Mouse (Mus musculus) c-Kit-positive CD71-negative TER-119-negative erythroid progenitor cells, embryonic 14.5 days (primary cell): ENCODE data around the gene Rln3.

Experiments used
- DNase-seq: peaks from one replicate; pipeline ENCODE4 v3.0.0-alpha.2; 2013; ENCODE audit warnings: low read depth

The Rln3 gene

DNA sequence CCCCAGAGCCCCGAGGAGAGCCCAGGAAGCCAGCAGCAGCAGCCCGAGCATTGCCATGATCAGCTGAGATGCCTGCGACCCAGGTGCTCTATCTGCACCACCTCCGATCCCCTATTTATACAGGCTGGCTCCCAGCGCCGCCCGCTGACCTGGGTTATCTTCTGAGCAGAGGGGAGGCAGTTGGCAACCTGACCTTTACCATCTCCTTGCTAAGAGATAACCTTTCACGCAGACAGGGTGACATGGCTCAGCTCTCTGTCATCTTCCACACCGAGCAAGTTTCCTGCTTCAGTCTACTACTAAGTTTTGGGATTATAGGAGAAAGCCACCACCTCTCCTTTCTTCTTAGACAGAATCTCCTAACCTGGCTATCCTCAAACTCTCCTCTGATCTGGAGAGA is at the start of gene Rln3:
Gene Rln3 (minus strand): TSS at position 101 of the 400 bp plus-strand sequence.
- no peak for DNase-seq

DNA sequence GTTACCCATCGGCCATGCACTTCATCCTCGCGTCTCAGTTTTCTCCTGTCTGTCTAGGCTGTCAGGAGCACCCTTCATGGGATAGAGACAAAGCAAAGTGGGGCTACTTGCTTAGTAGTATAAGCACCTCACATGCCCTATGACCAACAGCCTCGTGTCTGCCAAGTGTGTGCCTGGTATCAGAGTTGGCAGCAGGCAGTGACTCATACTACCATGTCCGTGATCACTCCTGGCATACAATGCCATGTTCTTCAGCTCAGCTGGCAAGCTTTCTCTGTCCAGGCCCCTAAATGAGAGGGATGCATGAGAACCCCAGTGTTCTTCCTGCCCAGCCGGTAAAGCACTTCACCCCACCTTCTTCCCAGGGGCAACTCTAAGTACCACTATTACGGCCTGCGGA is 45.8 kb upstream of the Rln3 start:
- no peak for DNase-seq

DNA sequence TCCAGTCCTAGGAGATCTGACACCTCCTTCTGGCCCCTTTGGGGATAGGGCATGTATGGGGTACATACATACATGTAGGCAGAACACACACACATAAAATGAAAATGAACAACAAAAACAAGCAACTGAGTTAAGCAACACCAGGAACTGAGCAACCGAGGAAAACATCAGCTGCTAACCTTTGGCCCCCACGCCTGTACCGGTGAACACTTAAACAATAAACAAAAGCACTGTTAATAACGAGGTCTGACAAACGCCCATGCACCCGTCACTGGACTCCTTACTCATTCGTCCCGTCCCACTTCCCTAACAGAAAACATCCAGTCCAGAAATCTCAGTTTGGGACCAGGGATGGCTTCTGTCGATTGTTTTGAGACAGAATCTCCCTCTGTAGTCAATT is 44.5 kb upstream of the Rln3 start:
- DNase-seq: no peak

DNA sequence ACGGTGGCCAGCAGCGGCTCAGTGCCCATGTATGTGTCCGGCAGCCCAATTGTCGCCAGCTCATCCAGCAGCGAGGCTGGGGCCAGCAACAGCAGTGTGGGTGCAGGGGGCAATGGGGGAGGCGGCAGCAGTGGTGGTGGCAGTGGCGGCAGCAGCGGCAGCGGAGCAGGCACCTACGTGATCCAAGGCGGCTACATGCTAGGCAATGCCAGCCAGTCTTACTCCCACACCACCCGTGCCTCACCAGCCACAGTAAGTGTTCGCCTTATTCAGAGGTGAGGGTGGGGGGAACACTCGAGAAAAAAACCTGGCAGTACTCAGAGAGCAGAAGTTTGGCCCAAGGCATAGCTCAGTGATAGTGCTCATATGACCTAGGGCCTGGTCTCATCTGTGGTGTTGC is 43.0 kb upstream of the Rln3 start:
- DNase-seq: no peak

DNA sequence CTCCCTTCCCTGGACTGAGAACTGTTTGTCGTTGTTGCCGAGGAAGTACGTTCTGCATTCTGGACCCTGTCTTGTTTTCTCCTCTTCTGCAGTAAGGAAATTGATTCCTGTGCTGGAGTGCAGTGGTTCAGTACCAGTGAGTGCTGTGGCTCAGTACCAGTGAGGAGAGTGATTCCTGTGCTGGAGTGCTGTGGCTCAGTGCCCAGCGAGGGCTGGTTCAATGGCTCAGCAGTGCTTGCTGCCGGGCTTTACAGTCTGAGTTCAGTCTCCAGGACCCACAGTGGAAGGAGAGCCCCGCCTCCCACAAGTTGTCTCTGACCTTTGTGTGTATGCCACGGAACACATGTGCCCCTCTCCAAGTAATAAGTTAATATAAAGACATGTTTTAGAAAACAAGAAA is 42.4 kb upstream of the Rln3 start:
- DNase-seq: no peak

DNA sequence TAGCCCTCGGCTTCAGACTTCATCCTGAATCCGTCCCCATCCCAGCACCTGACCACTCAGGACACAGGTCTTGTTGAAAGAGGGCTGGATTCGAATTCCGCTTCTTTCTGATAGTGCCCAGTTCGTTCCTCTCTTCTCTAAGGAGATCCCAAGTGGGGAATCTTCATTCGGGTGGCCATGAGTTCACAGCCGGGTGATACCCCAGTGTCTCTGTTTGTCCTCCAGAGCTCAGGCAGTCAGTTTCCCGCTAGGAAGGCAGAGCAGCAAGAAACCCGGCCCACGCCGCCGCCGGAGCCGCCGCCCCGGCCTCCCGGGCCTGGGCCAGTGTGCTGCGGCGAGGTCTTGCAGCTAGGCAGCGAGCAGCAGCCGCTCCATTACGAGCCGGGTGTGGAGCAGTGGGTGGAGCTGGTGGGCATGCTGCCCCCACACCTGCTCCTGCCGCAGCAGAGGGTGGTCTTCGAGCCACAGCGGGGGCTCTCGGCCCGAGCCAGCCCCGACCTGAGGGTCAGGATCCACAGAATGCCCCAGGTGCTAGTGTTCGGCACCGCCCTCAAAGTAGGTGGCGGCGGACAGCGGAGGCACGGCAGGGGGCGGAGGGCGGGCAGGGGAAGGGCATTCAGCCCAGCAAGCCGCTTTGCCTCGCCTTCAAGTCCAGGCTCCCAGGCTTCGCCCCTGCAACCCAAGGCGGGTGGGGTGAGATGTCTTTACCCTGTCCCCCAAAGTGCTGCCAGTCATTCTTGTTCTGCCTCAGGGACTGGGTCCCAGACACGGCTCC is 39.7 kb upstream of the Rln3 start:
- no peak for DNase-seq

DNA sequence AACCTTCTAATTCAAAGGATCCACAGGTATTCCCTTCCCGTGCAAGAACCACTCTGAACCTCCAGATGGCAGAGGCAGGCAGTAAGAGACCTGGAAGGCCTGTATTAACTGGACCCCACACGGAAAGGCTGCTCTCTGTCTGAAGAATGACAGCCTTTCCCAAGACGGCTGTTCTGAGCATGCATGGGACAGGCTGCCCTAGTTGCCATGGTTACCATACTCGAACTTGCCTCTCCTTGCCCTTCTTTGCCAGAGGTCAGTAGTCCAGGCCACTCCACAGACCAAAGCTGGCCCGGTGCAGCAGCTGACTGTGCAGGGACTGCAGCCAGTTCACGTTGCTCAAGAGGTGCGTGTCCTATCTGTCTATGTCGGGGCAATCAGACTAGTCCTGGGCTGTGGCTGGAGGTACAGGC is 39.0 kb upstream of the Rln3 start:
- DNase-seq: no peak

DNA sequence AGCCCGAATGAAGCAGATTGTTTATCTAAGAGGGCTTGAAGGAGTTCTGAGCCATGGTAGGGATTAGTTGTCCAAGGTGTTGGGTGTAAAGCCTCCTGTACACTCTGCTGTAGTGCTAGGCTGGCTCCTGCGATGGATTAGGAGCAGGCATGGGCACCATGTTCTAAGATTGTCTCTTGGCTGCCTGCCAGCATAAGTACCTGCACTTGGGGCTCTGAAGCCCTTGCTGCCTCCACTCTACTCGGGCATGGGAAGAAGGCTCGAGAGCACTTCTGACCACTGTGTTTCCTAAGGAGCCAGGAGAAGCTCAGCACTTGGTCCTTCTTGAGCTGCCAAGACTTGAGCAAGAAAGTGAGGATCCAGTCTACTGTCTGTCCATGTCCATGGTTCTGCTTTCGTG is 34.4 kb upstream of the Rln3 start:
- DNase-seq: no peak

DNA sequence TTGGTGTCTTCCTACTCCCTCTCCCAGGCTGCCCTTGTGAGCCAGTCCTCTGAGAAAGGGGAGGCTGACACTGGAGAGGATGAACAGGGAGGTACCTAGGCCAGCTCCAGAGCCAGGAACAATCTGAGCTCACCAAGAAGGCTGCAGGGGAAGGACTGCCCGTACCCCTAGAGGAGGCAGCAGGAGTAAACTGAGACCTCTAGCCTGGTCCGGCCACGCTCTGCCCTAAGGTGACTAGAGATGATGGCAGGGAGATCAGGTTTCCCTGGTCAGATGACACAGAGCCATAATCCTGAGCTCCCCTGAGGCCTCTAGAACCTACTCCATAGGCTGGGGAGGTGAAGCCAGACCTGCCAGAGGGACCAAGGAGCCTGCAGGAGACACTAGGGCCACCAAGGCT is 32.0 kb upstream of the Rln3 start:
- no peak for DNase-seq

DNA sequence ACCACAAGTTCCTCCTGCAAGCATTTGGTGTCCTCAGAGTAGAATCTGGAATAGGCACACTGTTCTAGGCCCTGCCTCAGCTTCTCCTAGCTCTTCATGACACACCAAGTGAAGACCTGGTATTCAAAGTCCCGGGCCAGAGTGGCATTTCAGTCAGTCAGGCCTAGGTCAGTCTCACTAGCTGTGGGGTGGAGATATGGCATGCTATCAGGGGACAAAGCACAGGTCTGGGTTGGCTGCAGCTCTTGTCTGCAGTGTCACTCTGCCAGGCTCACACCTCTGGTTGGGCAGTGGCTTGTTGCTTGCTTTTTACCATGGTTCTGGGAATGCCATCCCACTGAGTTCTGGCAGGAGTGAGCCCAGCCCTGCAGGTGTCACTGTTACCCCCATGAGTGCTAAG is 31.6 kb upstream of the Rln3 start:
- DNase-seq: no peak

DNA sequence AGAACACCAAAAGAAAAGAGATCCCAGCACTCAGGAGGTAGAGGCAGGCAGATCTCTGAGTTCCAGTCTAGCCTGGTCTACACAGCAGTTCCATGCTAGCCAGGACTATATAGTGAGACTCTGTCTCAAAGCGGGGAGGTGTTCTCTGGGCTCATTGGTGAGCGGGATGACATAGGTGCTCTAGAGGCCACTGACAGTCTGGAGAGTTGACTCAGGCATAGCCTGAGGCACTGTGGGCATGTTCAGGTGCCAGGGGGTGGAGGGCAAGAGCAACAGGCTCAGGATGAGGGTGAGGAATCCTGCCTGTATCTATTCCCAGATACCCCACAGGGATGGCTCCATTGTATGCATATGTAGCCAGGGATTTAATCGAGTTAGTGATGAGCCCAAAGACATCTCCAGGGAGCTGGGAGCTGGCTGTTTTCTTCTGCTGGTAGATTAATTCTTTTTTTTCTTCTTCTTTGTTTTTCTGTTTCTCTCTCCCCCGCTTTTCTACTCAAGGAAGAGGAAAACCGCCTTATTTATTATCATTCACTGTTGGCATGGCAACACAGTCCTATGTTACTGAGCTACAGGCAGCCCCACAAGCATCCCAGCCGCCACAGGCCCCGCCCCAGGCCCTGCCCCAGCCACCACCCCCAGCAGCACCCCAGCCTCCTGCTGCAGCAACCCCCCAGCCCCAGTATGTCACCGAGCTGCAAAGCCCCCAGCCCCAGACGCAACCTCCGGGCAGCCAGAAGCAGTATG is 28.6 kb upstream of the Rln3 start:
- DNase-seq: no peak

DNA sequence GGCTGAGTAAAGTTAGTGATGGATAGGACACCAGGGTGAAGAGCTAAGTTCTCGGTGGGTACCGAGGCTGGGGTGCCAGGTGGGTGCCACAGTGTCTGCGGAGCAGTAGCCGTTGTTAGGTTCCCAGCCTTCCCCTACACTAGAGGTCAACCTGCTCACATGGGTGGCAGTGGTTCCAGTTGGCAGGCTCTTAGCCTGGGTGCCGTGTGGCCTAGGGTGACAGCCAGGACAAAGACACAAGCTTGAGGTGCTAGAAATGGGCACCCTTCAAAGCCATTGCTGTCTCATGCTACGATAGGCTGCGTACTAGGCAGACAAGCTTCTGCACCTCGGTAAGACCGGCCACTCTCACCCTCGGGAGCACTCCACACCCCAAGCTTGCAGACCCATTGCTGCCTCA is 27.5 kb upstream of the Rln3 start:
- DNase-seq: no peak

DNA sequence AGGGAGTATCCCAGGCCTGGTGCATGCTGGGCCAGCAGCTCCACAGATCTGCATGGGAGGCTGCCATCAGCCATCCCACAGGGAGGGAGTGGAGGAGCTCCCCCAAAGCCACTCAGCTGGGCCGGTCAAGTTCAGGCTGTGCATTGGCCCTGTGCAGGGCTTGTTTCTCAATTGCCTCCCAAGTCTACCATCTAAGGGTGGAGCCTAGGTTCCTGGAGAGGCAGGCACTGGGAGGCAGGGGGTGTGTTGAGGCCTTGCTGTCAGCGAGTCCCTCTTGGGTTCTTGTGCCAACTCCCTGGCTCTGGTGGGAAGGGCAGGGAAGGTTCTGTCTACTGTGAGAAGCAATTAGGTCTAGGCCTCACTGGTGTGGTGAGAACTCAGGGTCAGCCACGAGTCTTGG is 27.1 kb upstream of the Rln3 start:
- DNase-seq: no peak

DNA sequence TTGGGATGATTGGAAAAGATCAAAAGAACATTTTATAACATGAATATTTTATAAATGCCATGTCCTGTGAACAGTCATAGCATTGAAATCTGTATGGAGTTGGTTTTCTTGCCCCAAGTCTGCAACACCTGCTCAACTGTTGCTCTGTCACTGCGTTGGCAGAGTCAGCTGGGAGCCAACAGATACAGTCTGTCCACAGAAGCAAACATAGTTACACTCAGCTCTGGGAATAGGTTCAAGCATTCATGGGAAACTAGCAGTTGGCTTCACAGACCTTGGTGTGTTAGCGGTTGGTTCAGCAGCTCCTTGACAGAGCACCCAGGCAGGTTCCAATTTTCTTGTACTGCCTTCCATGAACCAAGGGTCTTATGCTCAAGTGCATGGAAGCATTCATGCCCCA is 25.9 kb upstream of the Rln3 start:
- DNase-seq: no peak

DNA sequence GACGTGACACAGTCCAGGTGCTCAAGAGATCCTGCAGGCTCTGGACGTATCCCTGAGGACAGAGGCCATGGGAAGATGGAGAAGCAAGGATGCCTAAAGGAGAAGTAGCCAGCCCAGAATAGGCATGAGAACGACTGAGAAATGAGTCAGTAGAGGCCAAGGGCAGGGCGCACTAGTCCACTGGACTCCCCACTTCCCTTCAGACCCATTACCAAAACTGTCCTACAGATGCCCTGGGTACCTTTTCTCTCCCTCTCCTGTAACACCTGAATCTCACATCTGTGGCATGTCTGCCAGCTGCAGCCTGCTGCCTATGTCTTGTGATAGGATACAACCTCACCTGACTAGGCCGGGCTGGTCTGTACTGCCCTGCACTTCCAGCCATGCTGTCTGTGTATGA is 25.4 kb upstream of the Rln3 start:
- no peak for DNase-seq

DNA sequence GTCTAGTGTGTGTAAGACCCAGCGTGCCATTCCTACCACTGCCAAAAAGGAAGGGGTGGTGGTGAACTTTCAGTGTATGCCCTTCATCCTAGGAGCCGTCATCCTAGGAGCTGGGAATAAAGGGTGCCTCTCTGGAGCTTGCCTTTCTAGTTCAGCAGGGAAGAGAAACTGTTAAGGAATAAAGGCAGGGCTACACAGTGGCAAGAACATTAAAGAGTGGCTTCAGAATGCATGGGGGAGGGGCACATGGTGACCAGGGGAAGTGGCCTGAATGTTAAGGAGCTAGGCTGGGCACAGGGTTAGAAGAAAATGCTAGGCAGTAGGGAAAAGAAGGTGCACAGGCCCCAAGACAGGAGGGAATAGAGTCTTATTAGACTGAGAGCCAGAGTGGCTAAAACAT is 24.9 kb upstream of the Rln3 start:
- no peak for DNase-seq

DNA sequence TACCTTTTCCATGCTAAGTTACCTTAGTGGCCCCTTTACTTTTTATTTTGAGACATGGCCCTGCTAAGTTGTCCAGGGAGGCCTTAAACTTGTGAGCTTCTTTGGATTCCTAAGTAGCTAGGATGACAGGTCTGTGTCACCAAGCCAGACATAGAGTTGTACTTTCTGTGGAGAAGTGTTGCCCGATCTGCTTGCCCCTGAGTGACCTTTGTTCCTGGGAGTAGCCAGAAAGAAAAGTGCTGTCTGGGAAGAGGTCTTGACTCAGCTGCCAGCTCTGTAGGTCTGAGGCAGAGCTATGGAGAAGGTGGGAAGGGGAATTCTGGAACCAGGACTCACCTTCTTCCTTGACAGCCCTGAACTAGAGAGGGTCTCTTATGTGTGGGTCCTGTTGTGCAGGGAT is 24.4 kb upstream of the Rln3 start:
- DNase-seq: no peak

DNA sequence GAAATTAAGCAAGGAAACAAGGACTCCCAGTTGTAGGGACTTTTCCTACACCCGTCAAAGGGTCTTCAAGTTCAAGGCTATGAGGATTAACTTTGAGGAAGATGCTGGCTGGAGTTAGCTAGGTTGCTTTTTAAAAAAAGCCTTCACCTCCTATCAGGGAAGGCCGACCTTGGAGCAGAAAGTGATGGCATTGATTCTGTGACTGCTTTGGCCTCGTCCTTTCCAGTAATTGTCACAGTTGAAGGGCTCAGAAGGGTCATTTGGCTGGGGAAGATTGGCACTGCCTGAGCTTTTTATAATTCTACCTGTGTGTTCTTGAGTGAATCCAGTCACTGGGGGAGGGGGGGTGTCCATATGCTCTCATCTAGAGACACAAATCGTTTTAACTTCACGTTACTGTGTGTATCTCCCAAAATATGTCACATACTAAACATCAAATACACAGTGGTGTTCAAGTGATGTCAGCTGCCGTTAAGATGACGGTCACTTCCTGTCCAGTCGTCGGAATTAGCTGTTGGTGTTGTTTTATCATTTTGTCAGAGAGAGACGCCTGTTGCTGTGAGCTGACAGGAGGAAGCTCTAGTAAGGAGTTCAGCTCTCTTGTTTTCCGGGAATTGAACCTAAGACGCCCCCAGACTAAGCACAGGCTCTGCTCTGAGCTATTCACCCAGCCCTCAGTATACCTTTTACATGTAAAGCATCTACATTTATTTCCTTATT is 23.7 kb upstream of the Rln3 start:
- DNase-seq: no peak

DNA sequence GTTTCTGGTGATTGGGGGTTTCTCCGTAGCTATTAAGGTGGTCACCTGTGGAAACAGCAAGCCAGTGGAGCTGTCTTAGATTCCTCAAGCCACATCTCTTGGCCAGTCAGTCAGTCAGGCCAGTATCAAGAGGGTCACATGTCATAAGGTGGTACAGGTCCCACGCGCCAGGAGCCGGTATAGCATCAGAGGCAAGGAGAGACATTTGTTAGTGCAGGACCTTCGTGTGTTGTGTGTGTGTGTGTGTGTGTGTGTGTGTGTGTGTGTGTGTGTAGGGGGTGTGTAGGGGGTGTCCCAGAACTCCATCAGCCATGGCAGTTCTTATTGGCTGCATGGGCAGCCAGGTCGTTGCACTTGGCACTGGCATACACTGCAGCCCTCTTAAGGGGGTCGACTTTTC is 23.1 kb upstream of the Rln3 start:
- no peak for DNase-seq

DNA sequence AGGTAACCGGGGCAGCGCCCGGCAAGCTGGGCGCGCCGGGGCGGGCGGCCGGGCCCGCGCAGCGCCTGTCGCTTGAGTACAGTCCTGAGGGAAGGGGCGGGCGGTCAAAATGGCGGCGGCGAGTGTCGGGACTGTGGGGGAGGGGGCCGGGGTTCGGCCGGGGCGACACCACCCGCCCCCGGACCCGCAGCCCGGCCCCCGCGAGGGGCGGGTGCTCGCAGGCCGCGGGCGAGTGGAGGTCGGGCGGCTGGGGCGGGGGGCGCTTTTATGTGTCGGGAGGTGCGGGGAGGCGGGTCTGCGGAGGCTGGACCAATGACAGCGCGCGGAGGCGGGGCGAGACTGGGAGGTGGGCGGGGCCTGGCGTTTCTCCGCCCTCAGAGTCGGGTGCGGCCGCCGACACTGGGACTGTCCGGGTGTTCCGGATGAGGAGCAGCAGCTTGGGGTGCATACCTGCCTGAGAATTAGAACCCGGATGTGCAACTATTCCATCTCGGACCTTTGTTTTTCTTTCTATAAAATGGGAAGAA is 22.3 kb upstream of the Rln3 start:
- peak; percentile 82 for DNase-seq

DNA sequence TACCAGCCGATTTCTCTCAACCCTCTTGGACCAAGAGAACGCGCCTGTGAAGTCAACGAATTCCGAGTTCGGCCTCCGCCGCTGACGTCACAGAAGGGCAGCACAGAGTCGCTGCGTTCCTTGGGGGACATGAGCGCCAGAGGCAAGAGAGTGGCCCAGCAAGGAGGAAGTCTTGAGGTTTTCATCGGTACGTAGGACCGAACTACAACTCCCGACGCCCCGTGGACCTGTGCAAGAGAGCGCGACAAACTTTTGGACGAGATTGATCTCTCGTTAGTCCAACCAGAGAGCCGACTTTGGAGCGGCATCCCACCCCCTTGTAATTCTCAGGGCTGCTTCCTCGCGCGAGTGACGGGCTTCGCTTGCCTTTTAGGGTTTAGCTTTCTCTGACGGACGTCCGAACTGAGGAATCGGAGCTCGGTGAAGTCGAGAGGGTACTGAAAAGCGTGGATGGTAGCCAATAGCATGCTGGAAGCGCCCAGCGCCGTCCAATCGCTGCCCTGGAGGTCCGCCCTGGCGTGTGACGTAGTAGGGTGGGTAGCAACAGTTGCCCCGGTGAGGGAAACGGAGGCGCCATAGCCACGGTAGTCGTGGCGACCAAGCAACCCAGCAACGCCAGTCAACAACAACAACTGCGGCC is 21.6 kb upstream of the Rln3 start, which contains the start of gene Rfx1:
Gene Rfx1 (plus strand): TSS at position 544 of the 640 bp plus-strand sequence.
- DNase-seq: peak; percentile 98

DNA sequence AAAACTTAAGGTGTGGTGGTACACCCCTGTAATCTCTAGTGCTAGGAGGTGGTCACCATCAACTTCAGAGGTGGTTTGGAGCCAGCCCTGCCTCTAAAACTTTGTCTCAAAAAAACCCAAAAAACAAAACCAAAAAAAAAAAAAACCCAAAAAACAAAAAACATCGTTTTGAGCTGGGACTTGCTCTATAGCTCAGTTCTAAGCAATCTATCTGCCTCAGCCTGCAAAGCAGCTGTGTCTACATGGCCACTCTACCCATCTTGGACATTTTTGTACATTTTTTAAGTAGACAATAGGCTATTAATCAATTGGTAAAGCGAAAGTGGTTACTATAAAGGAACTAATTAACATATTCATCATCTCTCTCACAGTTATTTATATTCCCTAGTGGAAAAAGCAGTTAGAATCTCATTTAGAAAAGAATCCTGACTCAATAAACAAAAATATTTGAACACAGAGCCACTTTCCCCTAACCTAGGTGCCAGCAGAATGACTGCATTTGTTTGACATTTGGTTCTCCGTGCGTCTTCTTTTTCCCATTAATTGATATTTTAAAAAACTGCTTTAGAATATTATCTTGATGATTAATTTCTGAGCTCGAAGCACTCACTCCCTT is 20.8 kb upstream of the Rln3 start:
- no peak for DNase-seq
